Comparison of ENCODE assay signal across 7 mouse cellular contexts in the genomic region with DNA sequence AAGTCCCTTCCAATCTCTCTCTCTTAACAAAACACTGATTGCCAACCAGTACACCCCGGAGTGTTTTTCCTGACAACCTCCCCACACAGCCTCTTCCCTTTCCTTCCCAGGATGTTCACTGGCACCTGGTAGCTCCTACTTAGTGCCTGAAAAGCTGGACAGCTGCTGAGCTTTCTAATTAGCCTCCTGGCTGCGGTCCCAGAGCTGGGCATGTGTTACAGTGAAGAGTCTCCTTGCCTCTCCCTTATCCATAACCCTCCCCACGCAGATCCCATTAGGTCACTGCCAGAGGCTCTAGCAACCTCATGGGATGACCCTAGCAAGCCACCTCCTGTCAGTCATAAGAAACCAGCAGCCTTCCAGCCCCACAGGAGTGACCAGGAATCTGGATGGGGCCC. TPM values are rescaled to one million over a fixed set of nuclear protein-coding genes. Genes with fewer than 3 reads are reported as not detected.
DNase-seq lines count a peak whose midpoint lies in the region; ATAC-seq lines count a peak whose summit lies in the region.

No protein-coding gene starts in this region.

- H3K27ac ChIP-seq in midbrain, embryonic 13.5 days = no peak overlapping the region
- H3K27ac ChIP-seq in midbrain, embryonic 11.5 days (ENCODE audit: low read depth, low read length) = no peak overlapping the region
- no peak overlapping the region for H3K27ac ChIP-seq in embryonic facial prominence, embryonic 15.5 days (replicated peaks)

- peaks cover 6% of the 10 kb centered on the region for H3K36me3 ChIP-seq in midbrain, embryonic 13.5 days
- no peaks in the 10 kb centered on the region for H3K36me3 ChIP-seq in midbrain, embryonic 11.5 days (ENCODE audit: control insufficient read depth, insufficient read depth, low read length)
- H3K36me3 ChIP-seq in embryonic facial prominence, embryonic 15.5 days = no peaks in the 10 kb centered on the region

- peaks cover 15% of the 10 kb centered on the region for H3K4me1 ChIP-seq in midbrain, embryonic 13.5 days (replicated peaks)
- no peaks in the 10 kb centered on the region for H3K4me1 ChIP-seq in midbrain, embryonic 11.5 days (ENCODE audit: control insufficient read depth, insufficient read depth, low read length)
- peaks cover 11% of the 10 kb centered on the region; the same call in 1 of the 2 replicates for H3K4me1 ChIP-seq in embryonic facial prominence, embryonic 15.5 days

- peak; percentile 72 for ATAC-seq in midbrain, embryonic 13.5 days
- no peak for ATAC-seq in midbrain, embryonic 11.5 days (ENCODE audit: low FRiP score)
- ATAC-seq in embryonic facial prominence, embryonic 15.5 days (ENCODE audit: insufficient number of reproducible peaks, low FRiP score, low TSS enrichment, low read depth) = peak; percentile 49; the same call in 1 of the 2 replicates

- 55% methylated on average over 3 of the region's 3 CpGs for WGBS in midbrain, embryonic 13.5 days
- WGBS in midbrain, embryonic 11.5 days = 71% methylated on average over 3 of the region's 3 CpGs
- 51% methylated on average over 3 of the region's 3 CpGs for WGBS in embryonic facial prominence, embryonic 15.5 days

- DNase-seq in midbrain, embryonic 11.5 days (ENCODE audit: low spot score, missing footprints) = no peak
- DNase-seq in heart, postnatal 4 days = peak; percentile 80
- peak; percentile 19 for DNase-seq in lung, postnatal 14 days
- DNase-seq in testis, postnatal 10 days (ENCODE audit: low spot score) = peak; percentile 78
- DNase-seq in thymus, postnatal 14 days = no peak

- H3K9me3 ChIP-seq in midbrain, embryonic 13.5 days = no peaks in the 10 kb centered on the region
- no peaks in the 10 kb centered on the region for H3K9me3 ChIP-seq in midbrain, embryonic 11.5 days (ENCODE audit: control insufficient read depth, low read length)
- no peaks in the 10 kb centered on the region for H3K9me3 ChIP-seq in embryonic facial prominence, embryonic 15.5 days (replicated peaks)

- H3K27me3 ChIP-seq in midbrain, embryonic 13.5 days = no peaks in the 10 kb centered on the region
- H3K27me3 ChIP-seq in midbrain, embryonic 11.5 days (ENCODE audit: control insufficient read depth, insufficient read depth, low read length) = no peaks in the 10 kb centered on the region
- H3K27me3 ChIP-seq in embryonic facial prominence, embryonic 15.5 days = no peaks in the 10 kb centered on the region

- no peak overlapping the region for H3K4me3 ChIP-seq in midbrain, embryonic 13.5 days (replicated peaks)
- H3K4me3 ChIP-seq in midbrain, embryonic 11.5 days (ENCODE audit: low read depth, low read length) = no peak overlapping the region
- no peak overlapping the region for H3K4me3 ChIP-seq in embryonic facial prominence, embryonic 15.5 days (replicated peaks)

- H3K4me2 ChIP-seq in midbrain, embryonic 13.5 days (replicated peaks) = no peak overlapping the region
- no peak overlapping the region for H3K4me2 ChIP-seq in midbrain, embryonic 11.5 days
- no peak overlapping the region for H3K4me2 ChIP-seq in embryonic facial prominence, embryonic 15.5 days (replicated peaks)

- H3K9ac ChIP-seq in midbrain, embryonic 13.5 days (replicated peaks) = no peak overlapping the region
- H3K9ac ChIP-seq in midbrain, embryonic 11.5 days (ENCODE audit: low read length) = no peak overlapping the region
- H3K9ac ChIP-seq in embryonic facial prominence, embryonic 15.5 days = no peak overlapping the region

RNA-seq across cellular contexts. Expression of a gene that starts 23.4 kb away (rescaled TPM):
- 41.2 and 41.8 TPM in 2 replicates for polyA plus RNA-seq in midbrain, embryonic 13.5 days (2015; fragmentation: Nextera tagmentation; extraction: Ambion mirVana)
- polyA plus RNA-seq in midbrain, embryonic 11.5 days (2014; fragmentation: Nextera tagmentation; extraction: Ambion mirVana) = 6.0 and 6.4 TPM in 2 replicates
- 10.3 and 11.8 TPM in 2 replicates for polyA plus RNA-seq in embryonic facial prominence, embryonic 15.5 days (2015; fragmentation: Nextera tagmentation; extraction: Ambion mirVana)
- total RNA-seq in heart, postnatal 4 days (2021) = 1 to 10 TPM; 3.1 to 3.8 TPM

RNA-seq across cellular contexts. Expression of a gene that starts 44.9 kb away (rescaled TPM):
- polyA plus RNA-seq in midbrain, embryonic 13.5 days (2015; fragmentation: Nextera tagmentation; extraction: Ambion mirVana) = 3.2 and 4.0 TPM in 2 replicates
- polyA plus RNA-seq in midbrain, embryonic 11.5 days (2014; fragmentation: Nextera tagmentation; extraction: Ambion mirVana) = 6.4 and 6.8 TPM in 2 replicates
- polyA plus RNA-seq in embryonic facial prominence, embryonic 15.5 days (2015; fragmentation: Nextera tagmentation; extraction: Ambion mirVana) = 4.0 and 4.2 TPM in 2 replicates
- 10 to 100 TPM; 10.3 to 13.9 TPM for total RNA-seq in heart, postnatal 4 days (2021)

Comparison
In these comparisons a context has a peak if more than half of its experiments do, and no peak if none do; other contexts are left out.
1. DNase-seq: peak in heart, postnatal 4 days (single experiment), lung, postnatal 14 days (single experiment) and testis, postnatal 10 days (single experiment); none in midbrain, embryonic 11.5 days (single experiment) and thymus, postnatal 14 days (single experiment).